Mouse (Mus musculus) bone marrow macrophage, adult 2 months (primary cell): ENCODE results near the gene Nt5c.

Source experiments
- CTCF ChIP-seq: IDR thresholded peaks from 2 replicates; pipeline ENCODE4 v1.5.1; 2012; ENCODE audit warnings: low read depth, mild to moderate bottlenecking, low read length, moderate library complexity
- POLR2A ChIP-seq: IDR thresholded peaks from 2 replicates; pipeline ENCODE4 v1.6.1; 2012; ENCODE audit warnings: mild to moderate bottlenecking, low read depth, low read length, borderline replicate concordance

DNA sequence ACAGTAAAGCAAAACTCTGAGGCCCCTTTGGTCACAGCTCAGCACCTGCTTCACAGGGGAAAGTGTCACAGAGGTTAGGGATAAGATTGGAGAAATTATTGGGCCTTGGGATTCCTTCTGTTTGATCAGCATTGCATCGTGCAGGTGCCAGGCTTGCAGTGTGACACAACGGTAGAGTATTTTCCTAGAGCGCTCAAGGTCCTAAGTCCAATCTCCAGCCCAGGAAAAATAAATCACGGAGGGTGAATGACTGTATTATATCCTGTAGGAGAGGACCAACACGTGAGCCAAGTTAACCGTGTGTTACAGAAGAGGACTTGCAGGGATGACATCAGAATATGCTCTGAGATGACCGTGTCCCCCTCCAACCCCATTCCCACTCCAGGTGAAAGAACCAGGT, 41.5 kb downstream of the Nt5c start:
- no peak for TF ChIP-seq POLR2A
- no peak for TF ChIP-seq CTCF
